Mouse (Mus musculus) CD4-positive helper T cell, adult 2 months (primary cell): ENCODE measurements around the gene Sdc1.

ENCODE experiments used
- DNase-seq: peaks from one replicate; pipeline ENCODE4 v3.0.0-alpha.2; 2012; ENCODE audit warnings: low read depth, missing footprints, low spot score

Gene Sdc1

DNA sequence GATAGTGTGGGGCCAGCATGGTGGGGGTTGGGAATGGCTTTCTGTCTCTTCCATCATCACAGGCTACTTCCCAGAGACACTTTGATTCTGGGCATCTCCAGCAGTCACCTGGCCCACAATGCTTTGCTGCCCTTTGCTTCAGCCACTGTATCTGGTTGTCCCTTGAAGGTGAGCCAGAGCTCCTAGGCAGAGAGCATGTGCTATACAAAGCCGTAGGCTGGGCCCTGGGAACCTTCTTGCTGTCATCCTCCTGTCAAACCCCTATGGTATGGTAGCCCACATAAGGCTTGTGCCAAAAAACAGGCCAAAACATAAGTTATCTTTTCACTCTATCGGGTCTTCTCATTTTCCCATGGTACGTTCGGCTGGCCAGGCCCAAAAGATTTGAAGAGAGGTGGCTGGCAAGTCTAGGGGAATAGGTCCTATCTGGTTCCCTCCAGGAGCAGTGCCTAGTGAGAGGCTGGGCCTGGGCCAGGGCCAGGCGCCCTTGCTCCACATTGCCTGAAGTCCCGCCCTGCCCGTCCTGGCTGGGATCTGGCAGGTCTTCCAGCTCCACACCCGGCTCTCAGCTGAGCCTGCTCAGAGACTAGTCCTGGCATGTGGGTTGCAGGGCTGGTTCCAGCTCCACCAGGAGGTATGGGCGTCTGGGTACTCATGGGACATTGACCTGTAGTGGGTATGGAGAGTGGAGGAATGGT lies 10.7 kb downstream of the Sdc1 start:
- no peak for DNase-seq

DNA sequence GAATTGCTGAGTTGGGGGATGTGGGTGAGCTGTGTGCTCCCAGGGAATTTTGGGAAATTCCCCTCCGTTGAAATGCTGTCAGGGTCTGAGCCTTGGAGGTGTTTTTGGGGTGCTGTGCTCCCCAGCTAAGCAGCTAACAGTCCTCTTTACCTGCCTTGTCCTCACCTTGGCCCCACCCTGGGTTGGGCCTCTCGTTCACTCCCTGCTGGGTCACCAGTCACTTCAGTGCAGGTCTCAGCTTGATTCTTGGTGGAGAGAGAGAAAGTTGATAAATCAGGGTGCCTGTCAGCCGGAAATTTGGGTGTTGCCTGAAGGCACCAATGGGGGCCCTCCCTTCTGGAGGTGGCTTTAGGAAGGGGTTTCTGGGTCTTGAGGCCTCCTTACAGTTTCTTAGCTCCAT lies 11.4 kb downstream of the Sdc1 start:
- no peak for DNase-seq

DNA sequence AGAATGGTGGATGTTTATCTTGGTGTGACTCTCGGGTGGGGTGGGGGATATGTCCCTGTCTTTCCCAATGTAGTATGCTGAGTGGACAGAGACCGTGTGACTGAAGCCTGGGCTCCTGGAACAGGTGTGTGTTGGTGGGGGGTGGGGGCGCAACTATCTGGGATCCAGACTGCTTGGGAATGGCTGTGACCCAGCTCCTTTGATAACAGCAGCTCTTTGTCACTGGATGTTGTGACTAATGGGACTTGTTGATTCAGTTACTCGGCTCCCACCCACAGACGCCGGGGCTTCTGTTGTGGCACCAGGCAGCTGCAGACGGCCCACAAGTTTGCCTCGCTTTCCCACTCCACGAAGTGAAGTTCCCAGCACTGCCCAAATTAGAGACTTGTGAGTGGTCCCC lies 13.1 kb downstream of the Sdc1 start:
- DNase-seq = no peak

DNA sequence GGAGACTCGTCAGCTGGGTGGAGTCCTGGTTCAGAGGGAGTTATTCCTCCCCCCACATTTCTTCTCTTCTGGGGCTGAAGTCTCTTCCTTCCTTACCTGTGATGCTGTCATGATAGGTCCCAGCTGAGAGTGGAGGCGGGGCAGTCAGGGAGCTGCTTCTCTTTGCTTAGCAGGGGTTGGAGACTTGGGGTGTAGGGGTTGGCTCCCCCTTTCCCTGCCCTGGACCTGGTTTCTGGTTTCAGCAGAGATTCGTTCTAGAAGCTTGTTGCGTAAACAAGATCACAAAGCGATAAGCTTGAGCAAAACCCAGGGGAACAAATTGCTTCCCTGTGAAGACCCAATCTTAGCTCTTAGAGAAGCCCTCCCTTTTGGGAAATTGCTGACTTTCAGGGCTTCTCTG lies 15.4 kb downstream of the Sdc1 start:
- DNase-seq = no peak

DNA sequence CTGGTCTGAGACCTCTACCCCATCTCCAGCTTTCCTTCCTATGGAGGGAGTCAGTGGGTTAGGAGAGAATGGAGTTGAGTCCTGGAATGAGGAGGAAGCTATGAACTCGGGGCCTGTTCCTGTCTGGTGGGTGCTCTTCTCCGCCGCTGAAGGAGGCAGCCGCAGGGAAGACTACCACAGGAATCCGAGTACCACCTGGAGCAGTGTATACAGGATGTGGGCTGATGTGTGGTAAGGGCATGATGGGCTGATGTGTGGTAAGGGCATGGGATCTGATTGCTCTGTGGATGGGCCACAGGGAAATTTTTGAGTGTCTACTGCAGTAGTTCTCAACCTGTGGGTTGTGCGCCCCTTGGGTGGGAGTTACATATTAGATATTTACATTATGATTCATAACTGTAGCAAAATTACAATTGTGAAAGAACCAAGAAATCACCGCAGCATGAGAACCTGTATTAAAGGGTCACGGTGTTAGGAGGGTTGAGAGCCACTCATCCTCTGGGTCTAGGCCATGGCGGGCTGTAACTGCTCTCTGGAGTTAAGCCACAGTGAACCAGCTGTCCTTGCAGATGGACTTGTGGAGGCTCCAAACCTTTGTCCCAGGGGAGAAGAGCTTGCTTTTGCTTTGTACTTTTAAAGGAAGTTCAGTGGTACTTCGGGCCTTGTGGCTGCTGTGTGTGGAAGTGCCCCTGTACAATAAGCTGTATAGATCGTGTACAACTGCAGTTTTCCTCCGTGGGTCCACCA lies 16.0 kb downstream of the Sdc1 start:
- no peak for DNase-seq

DNA sequence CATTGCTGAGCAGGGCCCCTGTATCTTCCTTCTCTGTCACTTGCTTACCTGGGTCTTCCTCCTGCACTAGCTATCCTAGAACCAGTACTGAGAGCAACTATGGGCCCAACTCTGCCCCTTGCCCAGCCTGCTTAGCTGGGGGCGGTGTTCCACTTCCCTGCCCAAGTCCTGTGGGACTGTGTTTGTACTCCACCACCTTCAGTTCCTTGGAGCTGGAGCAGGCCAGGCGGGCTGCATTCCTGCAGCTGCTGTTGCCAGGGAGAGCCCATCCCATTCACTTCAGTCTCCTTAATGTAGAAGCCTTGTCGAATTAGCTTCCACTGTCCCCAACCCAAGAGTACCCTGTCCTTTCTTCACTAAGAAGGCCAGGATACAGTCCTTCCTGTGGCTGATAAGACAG lies 17.3 kb downstream of the Sdc1 start:
- DNase-seq = no peak

DNA sequence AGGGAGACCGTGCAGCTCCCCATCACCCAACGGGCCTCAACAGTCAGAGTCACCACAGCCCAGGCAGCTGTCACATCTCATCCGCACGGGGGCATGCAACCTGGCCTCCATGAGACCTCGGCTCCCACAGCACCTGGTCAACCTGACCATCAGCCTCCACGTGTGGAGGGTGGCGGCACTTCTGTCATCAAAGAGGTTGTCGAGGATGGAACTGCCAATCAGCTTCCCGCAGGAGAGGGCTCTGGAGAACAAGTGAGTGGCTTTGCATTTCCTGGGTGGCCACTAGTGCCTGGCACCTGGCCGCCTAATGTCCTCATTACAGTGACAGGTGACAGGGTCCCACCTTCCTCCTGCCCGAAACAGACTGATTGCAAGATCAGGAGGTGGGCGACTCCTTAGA lies 19.5 kb downstream of the Sdc1 start:
- DNase-seq = no peak

DNA sequence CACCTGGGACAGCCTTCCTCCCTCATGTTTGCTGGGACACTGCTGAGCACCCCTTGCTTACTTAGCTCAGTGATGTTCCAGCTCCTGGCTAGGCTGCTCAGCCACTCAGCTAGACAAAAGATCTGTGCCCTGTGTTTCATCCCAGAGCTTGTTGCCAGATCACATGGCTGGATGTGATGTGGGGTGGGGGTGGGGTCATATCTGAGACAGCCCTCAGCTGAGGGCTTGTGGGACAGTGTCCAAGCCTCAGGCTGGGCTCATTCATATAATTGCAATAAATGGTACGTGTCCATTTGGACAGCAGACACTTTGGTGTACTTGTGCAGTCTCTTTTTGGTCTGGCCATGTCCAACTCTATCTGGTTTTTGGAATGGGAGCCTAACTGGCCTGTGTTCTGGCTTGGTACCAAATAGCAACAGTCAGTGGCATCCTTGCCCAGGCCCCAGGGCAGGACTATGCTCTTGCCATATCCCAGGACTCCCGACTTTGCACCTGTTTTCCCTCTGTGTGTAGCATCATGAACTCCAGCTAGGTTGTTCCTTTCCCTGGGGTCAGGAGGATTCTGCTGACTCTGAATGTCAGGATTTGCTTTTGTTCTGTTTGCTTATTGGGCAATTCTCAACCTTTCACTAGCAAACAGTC lies 22.4 kb downstream of the Sdc1 start:
- no peak for DNase-seq

DNA sequence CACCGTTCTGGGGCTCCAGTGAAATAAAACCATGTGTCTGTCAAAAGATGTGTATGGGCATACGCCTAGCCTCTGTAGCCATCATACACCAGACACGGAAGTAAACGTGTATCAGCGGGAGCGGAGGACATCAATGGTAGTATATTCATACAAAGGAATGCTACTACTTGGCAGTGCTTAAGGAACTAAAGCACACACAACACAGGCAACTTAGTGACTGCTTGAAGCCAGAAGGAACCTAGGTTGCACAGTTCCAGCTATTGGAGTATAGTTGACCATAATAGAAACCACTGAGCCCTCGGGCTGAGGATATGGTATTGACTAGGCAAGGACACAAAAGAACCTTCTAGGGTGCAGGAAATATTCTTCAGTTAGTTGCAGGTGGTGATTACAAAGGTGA lies 26.8 kb downstream of the Sdc1 start:
- DNase-seq = no peak

DNA sequence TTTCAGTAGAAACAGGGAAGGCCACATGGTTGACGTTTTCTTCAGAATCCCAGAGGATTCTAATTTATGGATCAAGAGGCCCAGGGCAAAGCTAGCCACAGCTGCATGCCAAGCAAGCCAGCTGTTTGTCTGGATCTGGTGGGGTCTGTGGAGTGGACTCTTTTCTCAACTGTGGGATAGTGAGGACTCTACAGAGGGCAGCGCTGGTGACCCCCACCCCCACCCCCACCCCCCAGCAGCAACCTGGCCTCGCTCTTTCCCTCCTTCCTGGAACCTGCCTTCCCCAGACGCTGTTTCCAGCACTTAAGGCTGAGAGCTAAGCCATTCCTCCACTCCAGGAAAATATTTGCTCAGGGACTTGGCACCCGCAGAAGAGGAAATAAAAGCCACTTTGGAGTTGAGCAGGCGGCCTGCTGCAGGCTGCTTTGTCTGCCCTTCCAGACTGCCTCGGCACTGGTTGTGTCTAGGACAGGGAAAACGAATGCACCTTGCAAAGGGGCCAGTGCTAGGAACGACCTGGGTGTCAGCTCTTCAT lies 27.4 kb downstream of the Sdc1 start:
- no peak for DNase-seq

DNA sequence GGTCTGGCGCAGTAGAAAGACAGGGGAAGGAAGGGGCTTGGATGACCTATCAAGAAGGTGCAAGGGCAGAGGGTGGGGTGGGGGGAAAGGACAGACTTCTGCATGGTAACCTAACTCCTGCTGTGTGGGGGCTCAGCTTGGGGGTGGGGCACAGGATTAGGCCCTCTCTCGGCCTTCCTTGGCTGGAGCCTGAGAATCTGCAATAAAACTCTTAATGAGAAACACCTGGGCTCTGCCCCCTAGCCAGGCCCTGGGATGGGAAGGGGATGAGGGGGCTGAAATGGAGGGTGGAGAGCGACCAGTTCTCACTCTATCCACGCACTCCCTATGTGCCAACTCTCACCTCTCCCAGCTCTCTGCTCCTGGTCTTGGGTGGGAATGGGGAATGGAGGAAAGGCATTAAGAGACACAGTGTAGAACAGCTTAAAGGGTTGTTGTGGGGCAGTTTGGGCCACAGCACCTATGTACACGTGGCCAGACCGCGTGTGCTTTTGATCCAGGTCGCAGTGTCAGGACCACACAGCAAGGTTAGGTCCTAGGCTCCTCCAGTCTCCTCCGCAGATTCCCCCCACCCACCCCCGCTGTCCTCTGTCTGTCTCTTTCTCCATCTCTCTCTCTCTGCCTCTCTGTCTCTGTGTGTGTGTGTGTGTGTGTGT lies 32.4 kb downstream of the Sdc1 start:
- no peak for DNase-seq

DNA sequence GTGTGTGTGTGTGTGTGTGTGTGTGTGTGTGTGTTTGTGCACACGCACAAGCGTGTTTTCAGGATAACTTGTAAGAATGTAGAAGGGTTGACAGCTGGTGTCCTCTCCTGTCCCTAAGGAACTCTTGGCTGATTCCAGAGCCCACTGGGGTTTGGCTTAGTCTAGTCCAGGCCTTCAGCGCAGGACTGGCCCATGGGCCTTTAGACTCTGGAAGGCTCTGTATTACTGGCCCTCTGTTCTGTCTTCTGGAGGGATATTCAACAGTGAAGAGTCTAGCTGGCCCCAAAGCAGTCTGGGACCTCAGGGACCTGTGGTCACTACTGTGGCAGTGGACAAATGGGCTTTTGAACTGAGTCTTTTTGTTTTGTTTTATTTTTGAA lies 32.9 kb downstream of the Sdc1 start:
- DNase-seq = no peak

DNA sequence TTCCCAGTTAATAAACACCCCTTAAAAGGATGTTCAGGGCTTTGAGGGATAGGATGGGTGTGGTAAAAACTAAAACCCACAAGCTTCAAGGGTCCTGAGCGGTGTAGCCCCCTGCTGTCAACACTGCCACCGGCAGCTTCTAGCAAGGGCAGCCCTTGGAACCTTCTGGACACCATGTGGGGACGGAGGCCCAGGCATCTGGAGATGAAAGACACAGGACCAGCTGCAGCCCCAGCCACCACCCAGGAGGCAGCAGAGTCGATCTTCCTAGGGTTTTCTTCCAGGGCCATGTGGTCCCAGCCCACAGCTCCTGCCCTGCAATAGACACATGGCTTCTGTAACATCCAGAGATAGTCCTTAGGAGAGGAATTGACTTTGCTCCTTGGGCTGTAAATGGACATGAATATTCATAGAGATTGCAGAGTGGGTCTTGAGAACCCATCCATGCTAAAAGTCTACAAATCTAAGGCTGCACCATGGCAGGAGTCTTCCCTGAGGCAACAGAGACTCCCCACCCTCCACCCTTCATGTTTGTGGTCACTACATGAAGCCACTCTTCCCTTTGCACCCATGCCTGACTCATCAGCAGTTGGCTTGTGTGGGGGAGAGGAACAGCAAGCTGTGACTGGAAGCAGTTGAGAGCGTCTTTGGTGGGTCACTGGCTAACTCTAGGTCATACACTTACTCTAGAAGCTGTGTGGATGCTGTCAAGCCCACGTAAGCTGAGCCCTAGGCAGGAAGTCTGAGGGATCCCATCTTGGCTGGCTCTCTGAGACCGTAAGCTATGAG lies 34.0 kb downstream of the Sdc1 start:
- DNase-seq = no peak

DNA sequence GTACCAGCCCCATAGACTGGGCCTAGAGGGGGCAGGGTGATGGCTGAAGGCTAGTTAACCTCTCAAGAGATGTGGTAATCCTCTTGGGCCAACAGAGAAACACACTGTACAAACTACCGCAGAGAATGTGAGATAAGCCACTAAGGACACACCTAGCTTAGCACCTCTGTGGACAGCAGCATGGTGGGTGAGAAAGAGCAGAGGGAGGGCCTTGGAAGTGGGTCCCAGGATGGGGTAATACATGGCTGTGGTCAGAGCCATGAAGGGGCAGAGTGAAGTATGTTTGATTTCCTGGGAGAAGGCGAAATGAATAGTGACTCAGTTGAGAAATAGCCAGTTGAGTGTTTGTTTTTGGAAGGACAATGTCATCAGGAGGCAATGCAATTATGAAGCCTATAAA lies 38.0 kb downstream of the Sdc1 start:
- no peak for DNase-seq

DNA sequence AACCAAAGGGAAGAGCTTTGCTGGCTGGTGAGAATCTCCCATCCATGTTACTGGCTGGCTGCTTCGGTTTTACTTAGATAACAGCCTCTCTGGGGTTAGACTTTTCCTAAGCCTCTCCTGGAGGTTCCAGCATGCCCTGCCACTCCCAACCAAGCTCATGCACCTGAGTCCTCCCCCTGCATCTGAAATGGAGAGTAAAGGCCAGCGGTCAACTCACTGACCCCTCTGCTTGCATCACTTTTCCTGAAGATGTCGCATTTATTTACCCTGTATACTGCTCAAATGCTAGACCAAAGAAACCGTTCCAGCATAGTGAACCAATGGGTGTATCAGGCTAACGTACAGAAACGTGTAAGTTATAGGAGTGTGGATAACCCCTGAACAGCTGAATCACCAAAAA lies 38.5 kb downstream of the Sdc1 start:
- DNase-seq = no peak

DNA sequence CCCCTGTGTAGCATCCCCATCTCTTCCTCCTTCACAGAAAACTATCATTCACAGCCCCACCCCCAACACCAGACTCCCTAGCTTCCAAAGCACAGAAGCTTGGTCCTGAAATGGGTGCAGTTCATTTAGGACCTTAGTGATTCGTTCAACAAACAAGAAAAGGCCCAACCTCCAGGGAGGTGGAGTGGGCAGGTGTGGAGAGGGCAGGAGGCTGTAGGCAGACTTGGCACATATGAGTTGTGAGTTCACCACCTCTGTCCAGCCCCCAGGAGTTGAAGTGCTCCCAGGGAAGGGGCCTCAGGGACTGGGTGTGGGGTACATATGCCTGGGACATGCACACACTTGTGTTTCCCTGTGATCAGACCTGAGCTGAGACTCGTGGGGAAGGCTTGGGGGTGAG lies 39.8 kb downstream of the Sdc1 start:
- no peak for DNase-seq

DNA sequence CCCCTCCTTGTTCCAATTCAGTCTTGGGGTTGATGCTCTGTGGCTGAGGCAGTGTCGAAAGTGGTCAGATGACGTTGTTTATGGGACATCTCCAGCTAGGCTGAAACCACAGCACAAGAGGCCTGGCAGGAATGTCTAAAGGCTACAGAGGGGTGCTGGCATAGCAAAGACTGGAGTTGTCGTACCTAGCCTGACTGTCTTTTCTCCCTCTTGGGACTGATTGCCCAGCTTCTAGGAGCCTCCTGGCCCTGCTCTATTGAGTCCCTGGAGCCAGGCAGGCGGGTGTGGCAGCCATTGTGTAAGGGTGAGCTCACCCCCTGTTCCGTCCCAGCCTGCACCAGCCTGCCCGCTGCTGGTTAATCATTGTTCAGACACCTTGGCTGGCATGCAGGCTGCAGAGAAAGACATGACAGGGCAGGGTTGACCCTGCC lies 40.3 kb downstream of the Sdc1 start:
- DNase-seq = no peak

DNA sequence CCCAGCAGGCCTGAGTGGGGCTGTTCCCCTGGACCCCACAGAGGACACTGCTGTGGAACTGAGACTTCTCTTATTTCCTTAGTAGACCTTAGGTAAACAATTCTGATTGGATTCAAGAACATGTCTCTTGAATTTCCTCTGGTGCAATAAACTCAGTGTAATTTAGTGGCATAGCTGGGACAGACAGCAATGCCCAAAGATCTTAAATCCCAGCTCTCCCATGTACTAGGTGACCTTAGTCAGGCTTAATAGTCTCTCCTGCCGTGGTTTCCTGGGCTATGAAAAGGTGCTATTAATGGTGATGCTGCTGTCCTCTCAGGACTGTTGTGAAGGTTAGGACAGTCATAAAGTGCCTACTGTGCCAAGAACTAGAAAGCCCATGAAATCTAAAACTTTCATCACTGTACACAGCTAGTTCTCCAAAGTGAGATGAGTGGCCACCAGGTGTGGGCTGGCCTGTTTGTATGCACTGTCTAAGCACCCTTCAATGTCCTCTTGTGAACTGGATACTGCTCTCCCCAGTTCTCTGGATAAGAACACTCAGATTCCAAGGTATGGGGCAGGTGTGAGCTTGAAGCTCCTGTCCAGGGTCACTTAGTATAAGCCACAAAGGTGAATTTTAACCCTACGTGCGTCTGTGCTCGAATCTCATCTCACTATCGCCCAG lies 40.9 kb downstream of the Sdc1 start:
- no peak for DNase-seq

DNA sequence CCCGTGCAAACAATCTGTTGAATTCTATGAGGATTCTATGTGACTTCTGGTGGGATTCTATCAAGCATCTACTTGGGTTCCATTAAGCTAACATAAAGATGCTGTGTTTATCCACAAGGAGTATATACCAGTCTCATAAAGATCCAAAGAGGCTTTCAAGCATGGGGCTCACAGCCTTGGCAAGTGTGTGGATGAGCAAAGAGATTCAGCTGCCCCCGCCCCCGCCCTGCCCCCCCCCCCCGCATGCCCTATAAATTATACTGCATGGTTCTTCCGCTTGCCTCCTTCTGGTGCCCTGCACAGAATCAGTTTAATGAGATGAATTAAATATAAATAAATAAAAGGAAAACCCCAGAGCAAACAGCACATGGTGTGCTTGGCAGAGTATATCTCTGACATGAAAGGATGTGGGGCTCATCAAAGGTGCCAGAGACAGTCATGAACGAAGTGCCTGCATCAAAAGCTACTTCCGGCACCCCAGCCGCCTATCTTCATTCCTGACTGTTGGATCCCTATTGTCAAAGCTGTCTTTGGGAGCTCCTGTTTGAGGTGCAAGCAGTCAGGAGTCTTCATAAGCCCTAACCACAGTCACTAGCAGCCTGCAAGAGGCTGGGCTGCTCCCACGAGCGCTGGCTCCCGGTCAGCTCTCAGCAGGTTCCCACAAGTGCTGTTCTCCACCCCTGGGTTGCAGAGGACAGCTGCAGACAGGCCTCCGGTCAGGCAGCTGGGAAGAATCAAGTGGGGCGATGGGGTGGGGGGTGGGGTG lies 46.5 kb downstream of the Sdc1 start:
- no peak for DNase-seq

DNA sequence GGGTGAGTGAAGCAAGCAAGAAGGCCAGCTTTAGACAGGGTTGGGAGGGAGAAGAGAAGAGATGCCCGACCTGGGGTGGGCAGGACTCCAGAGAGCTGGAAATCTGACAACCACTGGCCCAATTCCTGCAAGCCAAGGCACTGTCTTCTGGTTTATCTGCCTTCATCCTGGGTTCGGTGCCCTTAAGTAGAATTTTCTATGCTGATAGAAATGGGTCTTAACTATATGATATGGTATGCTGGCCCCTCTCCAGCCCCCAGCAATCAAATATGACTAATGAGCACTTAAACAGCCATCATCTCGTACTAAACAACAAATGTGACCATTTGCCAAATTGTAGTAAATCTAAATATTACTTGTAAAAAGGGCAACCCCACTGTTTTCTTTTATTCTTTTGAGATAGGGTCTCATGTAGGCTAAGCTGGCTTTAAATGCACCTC lies 47.1 kb downstream of the Sdc1 start:
- DNase-seq = no peak
